Mouse (Mus musculus) megakaryocyte, embryonic 14.5 days (primary cell): ENCODE results near the gene Rbm8a.

ENCODE experiments used
- FLI1 ChIP-seq: IDR thresholded peaks from 2 replicates; pipeline ENCODE4 v1.6.1; 2012; ENCODE audit warnings: low read length, inconsistent platforms, mixed read lengths
- GATA1 ChIP-seq: IDR thresholded peaks from 3 replicates; pipeline ENCODE4 v1.6.1; 2012; ENCODE audit warnings: mixed read lengths, low read length, inconsistent platforms, borderline replicate concordance

- TF ChIP-seq GATA1 (no peak), FLI1 (no peak)
These were observed 5.5 kb downstream of the Rbm8a start, which contains the start of the genes Pex11b and Gm42957 for GRCm38 (mm10) chr3:96634928-96635879.
